Mouse (Mus musculus): Measurements from ENCODE around the gene Cmtm8.

- TF ChIP-seq CTCF (IDR thresholded peaks at IDR 0.05; ENCODE audit: low read depth, low read length) (no peak), GATA1 (IDR thresholded peaks at IDR 0.05; ENCODE audit: borderline replicate concordance, low read length) (no peak), GATA2 (IDR thresholded peaks at IDR 0.05; ENCODE audit: borderline replicate concordance, low read depth, low read length) (no peak), TAL1 (conservative IDR thresholded peaks at IDR 0.05; ENCODE audit: low read depth, low read length) (no peak)
Observed at GRCm38 (mm10) chr9:114885564-114885963, 41.6 kb upstream of the Cmtm8 start.
